Mouse (Mus musculus) cerebellum, postnatal 4 days (tissue): ENCODE data around the gene Iqgap2.

Experiments used
- DNase-seq, 2 experiments: peaks; one replicate each; pipeline ENCODE4 v3.0.0; 2022; ENCODE audit warnings: low spot score in 2 of 2, mixed read lengths in 1 of 2

The Iqgap2 gene

DNA sequence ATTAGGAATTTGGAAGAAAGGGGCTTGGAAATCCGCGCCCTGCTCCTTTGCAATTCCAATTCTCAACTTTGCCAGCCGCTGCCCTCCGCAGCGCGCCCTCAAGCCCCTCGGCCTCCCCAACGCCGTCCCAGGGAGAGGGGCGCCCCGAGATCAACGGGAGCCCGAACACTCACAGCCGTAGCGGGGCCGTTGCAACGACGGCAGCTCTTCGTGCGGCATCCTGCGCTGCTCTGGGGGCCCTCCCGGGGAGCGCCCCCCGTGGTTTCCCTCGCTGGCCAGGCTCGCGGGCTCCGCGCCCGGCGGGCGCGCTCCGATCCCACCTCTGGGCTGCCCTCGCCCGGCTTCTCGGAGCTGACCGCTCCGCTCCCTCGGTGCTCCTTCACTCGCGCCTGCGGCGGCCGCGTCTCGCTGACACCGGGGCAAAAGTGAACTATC is at the start of gene Iqgap2:
Iqgap2 (minus strand) TSS at position 432 of the 435 bp plus-strand sequence.
- DNase-seq: peak in 1 of 2 experiments; percentile 27

DNA sequence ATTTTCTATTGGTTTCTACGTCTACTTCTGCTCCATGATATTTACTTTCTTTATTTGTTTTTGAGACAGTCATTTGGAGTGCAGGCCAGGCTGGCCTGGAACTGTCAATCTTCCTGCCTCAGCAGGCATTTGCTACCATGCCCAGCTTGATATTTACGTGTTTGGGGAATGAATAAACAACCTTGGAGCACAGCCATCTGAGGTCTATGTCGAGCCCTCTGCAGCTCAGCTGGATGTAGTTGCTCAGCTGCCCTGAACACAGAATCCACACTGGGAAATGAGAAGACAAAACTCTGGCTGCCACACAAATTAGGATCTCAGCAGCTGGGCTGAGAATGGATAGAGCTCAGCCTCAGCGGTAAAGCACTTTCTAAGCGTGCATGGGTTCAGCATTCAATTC is 49.1 kb upstream of the Iqgap2 start:
- no peak for DNase-seq

DNA sequence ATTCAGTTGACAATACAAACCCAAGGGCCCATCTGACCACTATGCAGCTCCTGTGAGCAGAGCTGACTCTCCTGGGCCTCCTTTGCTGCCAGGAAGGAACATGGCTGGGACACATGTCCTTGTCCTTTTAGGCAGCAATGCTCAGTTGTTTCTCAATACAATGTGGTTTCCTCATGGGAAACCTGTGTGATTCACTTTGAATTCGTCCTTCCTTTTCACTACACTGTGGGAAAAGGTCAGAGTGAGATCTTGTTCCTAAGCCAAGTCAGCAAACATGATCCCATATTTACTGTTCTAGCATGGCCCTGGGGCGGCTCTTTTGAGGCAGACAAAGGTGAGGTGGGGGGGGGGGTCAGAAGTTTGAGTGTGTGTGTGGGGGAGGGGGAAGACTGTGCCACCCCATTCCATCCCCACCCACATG is 32.5 kb upstream of the Iqgap2 start:
- no peak for DNase-seq

DNA sequence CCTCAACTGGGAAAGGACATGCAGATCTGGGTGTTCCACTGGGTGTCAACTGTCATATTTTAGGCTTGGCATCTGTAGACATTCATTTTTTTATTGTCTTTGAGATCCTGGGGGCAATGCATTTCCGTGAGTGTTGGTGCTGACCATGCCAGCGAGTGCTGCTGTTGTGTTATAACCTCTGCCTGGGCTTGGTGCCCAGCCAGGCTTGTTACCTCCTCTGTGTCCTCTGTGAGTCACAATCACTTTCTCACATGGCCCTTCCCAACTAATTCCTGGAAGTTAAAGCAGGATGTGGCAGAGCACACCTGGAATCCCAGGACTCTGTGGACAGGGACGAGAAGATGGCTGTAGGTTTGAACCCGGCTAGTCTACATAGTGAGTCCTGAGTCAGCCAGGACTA is 30.9 kb upstream of the Iqgap2 start:
- DNase-seq: no peak

DNA sequence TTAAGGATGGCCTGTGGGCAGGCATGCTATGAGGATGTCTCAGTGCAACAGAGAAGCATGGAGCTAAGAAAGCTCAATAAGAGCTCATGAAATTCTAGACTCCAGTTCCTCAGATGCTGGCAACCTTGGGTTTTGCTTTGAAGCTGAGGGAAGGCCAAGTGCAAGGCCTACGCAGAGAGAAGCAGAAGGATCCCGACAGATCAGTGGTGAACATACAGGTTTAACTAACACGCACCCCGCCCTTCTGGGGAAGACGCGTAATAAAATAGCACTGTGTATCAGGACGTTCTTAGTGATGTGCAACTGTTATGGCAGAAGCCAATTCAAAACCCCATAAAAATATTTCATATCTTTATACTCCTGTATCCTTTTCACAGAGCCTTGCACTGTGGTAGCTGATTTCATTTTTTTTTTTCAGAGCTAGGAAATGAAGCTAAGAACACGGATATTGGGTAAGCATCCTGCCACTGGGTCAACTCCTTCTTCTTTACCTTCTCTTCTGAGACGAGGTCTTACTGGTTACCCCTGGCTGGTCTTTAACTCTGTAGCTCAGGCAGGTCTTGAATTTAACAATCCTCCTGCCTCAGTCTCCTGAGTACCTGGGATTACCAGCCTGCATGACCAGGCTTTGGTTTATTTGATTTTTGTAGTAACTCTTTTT is 27.0 kb upstream of the Iqgap2 start:
- no peak for DNase-seq

DNA sequence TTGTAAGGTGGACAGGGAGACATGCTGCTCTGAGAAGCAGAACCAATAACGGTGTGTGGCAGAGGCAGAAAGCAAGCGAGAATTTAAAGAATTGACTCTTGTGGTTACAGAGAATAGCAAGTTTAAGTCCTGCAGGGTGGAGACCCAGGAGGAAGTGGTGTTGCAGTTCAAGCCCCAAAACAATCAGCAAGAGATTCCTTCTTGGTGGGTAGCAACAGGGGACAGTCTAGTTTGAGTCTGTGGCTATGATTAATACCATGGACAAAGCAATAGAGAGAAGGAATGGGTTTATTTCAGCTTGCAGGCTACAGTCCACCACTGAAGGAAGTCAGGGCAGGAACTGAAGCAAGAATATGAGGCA is 21.3 kb upstream of the Iqgap2 start:
- DNase-seq: no peak

DNA sequence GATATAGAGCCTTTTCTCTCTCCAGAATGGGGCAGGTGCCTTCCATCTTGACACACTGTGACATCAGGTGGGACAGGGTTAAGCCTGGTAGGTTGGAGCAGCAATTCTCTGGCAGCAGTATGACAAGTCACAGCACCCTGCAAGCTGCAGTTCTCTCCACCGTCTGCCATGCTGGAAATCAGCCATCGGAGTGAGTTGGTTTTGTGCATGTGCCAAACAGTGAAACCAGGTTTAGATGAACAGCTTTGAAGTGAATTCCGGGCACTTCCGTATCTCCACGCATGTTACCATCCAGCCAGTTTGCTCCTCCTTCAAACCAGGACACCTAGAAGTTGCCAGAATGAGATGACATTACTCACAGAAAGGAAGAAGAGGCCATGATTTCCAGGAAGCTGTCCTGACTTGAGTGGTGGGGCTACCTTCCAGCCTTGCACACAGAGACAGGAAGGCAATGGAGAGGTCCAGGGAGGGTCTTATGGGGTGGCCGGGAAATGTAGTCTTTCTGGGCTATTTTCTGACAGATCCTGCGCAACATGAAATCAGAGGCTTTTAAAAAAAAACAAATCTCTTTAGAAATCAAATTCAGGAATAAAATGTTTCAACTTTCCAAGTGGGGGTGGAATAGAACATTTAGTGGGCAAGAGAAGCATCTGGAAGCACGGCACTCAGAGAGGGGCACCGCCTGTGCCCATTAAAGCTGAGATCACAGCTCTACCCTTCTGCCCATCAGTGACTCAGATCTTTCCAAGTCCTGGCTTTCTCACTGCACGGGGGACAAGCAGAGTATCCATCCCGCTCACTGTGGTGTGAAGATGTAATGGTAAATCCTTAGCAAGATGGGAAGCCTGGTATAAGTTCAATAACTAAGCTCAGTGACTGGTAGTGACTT is 20.7 kb upstream of the Iqgap2 start:
- peak; percentile 33 to 75 for DNase-seq

DNA sequence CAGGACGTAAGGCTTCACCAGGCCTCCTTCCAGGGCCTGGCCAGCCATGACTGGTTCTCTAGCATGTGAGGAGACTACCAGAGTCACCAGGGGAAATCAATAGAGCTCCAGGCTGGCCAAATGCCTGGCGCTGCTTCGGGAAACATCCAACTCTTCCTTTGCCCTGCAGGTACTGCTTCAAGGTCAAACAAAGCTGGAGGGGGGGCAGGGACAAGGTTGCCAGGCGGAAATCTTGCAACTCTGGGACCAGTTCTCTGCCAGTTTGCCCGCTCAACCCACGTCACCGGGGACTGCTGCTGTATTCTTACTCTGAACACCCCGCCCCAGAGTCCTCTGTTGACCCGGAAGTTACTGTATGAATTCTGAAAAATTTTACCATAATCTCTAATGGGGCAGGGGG is 18.5 kb upstream of the Iqgap2 start:
- DNase-seq: no peak

DNA sequence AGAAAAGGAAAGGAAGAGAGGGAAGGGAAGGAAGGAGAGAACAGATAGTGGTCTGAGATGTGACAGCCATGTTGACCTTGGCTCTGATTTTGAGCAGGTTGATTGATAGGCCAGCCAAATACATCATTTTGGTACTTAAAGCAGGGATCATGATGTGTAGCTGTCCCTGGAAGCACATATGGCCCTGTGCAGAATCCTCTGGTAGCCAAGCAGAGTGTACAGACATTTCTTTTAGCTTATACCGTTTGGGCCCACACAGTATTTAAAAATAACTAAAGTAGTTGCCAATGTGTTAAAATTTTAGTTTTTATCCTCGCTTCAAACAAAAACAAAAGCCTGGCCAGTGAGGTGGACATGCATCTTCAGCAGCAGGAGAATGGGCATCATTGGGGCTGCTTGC is 17.5 kb upstream of the Iqgap2 start:
- DNase-seq: no peak

DNA sequence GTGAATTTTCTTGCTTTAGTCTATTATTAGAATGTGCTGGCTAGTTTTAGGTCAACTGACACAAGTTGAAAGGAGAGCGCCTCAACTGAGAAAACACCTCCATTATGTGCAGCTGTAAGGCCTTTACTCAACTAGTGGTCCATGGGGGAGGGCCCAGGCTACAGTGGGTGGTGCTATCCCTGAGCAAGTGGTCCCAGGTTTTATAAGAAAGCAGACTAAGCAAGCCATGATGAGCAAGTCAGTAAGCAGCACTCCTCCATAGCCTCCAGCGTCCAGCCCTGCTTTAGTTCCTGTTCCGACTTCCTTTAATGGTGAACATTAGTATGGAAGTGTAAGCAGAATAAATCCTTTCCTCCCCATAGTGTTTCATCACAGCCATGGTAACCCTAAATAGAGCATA is 11.0 kb upstream of the Iqgap2 start:
- no peak for DNase-seq

DNA sequence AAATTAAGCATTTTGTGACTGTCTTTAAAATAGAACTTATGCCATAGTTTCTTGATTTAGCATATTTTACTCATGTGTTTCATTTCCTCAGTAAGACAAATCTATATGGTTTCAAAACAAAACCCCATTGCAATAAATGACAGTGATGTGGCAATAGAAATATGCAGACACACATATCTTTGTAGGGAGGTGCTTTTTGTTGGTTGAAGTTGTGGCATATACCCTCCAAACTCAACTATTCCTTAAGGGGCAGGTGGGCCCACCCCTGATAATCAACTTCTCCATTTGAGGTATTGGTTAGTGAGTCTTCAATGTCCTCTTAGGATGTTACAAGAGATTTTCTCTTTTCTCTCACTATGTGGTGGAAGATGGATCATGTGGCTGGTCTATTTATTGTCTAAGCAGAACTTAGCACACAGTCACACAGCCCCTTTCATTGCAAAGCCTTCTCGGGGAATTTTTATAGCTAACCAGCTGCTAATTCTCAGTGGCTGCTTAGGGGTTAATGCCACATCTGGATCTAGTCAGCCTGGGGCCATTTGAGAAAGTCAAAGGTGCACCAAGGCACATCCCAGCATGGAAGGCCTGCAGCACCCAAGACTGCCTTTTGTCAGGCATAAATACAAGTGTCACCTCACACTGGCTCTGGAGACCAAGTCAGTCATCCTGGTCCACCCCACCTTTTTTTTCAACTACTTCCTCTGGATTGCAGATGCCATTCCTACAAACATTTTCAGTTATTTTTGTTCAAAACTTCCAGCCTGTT is 8.3 kb upstream of the Iqgap2 start:
- no peak for DNase-seq

DNA sequence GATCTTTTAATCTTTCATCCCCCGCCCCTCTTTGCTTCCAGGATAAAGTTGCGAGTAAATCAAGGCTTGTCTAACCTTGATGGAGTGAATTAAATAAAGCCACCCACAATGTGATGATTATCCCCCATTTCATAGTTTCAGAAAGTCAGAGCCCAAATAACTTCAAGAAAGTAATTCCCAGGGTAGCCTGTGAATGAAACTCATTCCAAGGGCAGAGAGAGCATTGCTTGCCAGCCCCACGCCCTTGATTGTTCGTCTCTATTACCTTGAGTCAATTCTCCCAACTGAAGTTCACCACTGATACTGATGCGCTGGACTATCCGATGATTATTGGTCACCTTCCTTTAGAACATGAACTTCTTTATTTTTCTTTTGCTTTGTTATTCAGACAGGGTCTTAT is 4.8 kb upstream of the Iqgap2 start:
- no peak for DNase-seq

DNA sequence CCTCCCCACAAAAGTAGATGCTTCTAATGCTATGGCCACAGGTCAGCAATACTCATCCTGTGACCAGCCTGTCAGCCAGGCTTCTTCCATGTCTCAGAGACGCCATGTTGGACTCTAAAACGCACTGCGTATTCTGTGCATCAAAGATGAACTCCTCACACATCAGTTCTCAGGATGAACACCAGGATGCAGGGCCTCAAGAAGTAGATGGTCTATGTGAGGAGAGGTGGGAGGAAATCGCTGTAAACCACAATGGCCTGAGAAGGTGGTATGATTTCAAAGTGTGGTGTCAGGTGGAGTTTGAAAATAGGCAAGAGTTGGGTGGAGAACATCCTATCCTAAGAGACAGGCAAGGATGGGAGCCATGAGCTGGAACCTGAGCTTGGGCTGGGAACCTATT is 1.4 kb upstream of the Iqgap2 start:
- DNase-seq: no peak

DNA sequence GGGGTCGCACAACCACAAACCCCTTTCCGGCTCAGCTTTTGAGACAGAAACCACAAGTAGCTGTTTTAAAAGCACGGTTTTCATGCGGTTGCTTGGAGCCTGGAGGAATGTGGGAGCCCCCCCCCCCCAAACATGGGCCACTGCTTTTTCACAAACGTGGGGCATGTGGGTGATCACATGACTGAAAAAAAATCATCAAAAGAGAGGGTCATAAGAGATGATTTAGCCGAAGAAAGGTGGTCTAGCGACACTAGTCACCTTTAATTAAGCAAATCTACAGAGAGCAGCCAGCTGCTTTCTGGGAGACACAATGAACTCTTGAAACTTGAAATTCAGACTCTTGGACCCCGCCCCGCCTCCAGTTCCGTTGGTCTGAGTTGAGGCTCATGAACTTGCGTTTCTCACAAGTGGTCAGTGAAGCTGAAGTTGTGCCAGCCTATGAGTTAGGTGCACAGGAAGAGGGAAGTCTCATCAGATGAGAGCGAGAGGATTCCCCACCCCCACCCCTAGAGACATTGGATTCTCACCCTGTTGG is 956 bp upstream of the Iqgap2 start:
- DNase-seq: no peak

DNA sequence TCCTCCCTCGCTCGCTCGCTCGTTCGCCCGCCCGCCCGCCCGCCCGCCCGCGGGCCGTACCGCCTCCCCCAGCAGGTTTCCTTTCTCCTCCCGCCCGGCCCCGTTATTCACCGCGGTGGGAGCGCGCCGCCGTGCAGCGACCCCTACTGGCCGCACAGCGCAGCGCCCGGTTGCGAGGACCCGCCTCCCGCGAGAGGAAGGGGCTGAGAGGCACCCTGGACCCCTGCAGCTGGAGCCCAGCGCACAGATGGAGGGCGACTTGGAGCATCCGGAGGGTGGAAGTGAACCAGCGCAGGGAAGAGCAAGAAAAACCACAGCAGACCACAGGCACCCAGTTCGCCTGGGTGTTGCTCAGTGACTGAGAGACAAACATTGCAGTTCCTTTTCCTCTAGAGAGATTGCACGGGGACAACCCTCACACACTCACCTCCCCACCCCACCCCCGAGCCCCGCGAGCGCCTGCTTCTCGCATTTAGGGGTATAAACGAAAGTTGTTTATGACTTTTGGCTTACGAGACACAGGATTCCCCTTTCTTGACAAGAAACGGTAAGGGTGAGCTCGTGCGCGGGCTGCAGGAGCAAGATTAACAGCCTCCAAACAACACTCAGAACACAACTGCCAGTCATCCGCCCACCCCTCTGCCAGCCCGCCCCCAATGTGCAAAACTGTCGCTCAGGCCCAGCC is 346 bp upstream of the Iqgap2 start:
- peak; percentile 80 to 91 for DNase-seq

DNA sequence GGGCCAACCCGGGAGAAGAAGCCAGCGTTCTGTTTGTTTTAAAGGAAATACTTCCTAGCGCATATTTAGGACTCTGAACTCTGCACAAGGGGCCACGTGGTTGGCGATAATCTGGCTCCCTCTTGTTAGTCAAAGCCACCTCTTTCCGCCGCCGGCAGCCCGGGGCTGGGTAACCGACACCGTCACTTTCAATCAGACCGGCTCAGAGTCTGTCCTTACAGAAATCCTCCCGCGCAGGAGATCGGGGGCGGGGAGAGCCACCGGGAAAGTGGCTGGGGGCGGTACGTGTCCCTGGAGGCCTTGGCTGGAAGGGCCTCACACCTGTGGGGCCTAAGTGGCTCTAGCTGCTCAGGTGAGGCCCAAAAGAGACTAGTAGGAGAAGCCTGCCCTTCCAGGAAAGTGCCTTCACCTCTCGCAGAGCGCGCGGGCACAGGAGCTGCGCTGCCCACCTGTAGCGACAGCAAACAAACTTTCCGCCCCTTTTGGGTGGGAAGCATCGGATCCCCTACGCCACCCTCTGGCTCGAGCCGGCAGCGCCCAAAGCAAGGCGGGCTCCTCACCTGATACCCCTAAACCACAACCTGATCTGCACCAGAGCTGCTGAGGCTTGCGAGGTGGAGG is 761 bp downstream of the Iqgap2 start:
- DNase-seq: peak in 1 of 2 experiments; percentile 50

DNA sequence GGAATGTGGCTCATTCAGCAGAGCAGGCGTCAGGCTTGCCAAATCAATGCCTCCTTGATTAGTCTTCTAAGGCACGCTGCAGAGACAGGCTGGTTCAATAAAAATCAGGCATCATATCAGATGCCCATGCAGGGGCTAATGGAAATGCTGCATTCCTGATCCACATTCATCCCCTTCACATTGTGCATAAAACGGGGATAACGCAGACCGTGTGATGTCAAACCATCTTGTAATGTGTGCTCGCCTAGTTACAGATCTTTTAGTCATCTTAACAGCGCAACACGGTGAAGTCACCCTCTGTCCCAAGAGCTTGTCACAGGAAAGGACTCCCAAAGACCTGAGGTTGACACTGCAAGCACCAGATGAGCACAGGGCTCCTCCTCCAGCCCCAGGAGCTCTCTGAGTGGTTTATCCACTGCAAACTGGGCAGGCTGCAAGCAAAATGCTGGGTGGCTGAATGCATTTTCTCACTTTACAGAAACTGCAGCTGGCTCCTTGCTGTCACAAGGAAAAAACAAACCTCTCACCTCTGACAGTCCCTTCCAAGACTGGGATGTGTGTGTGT is 1.7 kb downstream of the Iqgap2 start:
- DNase-seq: no peak

DNA sequence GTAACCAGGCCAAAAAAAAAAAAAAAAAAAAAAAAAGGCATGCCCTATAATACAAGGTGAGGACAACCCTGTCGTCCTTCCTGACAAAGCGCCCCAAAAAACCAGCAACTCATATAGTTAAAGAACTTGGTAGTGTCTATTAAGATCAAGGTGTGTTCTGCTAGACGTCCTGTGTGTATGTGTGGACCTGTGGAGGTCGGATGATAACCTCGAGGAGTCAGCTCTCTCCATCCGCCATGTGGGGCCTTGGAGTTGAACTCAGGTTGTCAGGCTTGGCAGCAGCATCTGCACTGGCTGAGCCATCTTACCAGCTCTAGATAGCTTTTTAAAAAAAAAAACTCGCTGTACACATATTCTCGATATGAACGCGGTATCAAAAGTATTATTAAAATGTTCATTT is 2.4 kb downstream of the Iqgap2 start:
- DNase-seq: no peak

DNA sequence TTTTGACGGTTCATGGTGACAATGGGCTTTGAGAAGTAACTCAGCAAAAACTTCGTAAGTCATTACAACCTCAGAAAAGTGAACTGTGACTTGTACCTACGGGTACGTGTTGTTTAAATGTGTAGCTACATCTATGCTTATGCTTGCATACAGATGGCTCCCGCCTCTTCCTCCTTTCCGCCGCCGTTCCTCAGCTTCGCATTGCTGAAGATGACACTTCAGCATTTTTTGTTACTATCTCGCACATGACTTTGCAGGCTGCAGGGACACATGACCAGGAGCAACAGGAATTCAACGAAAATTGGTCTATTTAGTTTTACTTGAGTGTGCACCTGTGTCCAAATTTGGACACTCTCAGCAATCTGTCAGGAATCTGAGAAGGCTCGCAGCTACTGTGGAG is 3.1 kb downstream of the Iqgap2 start:
- DNase-seq: no peak

DNA sequence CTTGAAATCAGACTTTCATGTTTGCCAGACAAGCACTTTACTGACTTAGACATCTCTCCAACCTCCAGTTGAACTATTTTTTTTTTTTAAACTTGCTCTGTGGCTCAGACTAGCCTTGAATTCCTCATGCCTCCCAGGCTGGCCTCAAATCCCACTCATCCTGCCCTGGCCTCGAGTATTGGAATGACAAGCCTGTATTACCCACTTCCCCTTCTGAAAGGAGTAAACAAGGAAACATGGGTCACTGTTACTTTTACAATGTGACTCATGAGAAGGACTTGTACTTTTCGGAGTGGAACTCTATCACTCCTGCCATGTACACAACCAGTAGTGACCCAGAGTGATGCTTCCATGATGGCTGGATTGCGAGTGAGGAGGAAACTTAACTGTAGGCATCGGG is 3.6 kb downstream of the Iqgap2 start:
- DNase-seq: no peak

DNA sequence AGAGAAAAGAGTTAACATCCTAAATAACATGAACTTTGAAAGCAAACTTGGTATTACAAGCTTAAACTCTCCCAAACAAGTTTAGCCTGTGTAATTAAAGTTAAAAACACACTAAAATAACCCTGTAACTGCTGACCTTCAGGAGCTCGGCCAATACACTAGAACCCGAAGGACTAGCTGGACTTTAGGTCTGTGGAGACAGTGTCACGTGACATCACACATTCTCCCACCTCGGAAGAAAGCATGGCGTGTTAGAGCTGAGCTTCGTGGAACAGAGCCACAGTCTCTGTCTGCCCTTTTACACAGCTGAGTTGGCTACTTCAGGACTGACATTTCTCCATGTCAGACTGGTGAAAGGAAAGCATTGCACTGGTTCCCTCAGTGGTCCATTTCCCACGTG is 4.3 kb downstream of the Iqgap2 start:
- DNase-seq: no peak
